Mouse (Mus musculus) lung, adult 18-20 months (tissue): ENCODE results near the gene Esf1.
A peak's percentile ranks its signal among the peaks of the same experiment; 100 is the strongest.
"Not testable (repeated sequence)": the region's sequence is repeated elsewhere in the genome, so short reads cannot be mapped to it uniquely, and the experiment has no call there.

Source experiments
- DNase-seq, 2 experiments: peaks; one replicate each; pipeline ENCODE4 v3.0.0; 2022; ENCODE audit warnings: mixed read lengths in 2 of 2

Gene Esf1

GRCm38 (mm10) chr2:140170127-140170802 lies at the start of gene Esf1, which contains the start of gene Ndufaf5:
TSS of gene Esf1 (minus strand) at chr2:140170564.
TSS of gene Ndufaf5 (plus strand) at chr2:140170649.
- peak; percentile 95 to 96 for DNase-seq

GRCm38 (mm10) chr2:140215965-140216364 lies 45.6 kb upstream of the Esf1 start:
- DNase-seq = no peak

GRCm38 (mm10) chr2:140215415-140215814 lies 45.1 kb upstream of the Esf1 start:
- no peak for DNase-seq

GRCm38 (mm10) chr2:140214519-140215027 lies 44.2 kb upstream of the Esf1 start:
- no peak for DNase-seq

GRCm38 (mm10) chr2:140203756-140204155 lies 33.4 kb upstream of the Esf1 start:
- DNase-seq = no peak

- DNase-seq = no peak
These were observed 32.2 kb upstream of the Esf1 start for GRCm38 (mm10) chr2:140202573-140202972.

GRCm38 (mm10) chr2:140200713-140201112 lies 30.3 kb upstream of the Esf1 start:
- DNase-seq = no peak

GRCm38 (mm10) chr2:140185685-140186210 lies 15.4 kb upstream of the Esf1 start:
- DNase-seq = not testable (repeated sequence)

GRCm38 (mm10) chr2:140170803-140171553 lies 614 bp upstream of the Esf1 start:
- no peak for DNase-seq

GRCm38 (mm10) chr2:140169057-140169456 lies 1.3 kb downstream of the Esf1 start:
- no peak for DNase-seq

GRCm38 (mm10) chr2:140163351-140163854 lies 7.0 kb downstream of the Esf1 start:
- no peak for DNase-seq

- DNase-seq = no peak
These were observed 11.1 kb downstream of the Esf1 start for GRCm38 (mm10) chr2:140159186-140159730.

- DNase-seq = not testable (repeated sequence)
These were observed 18.6 kb downstream of the Esf1 start, which contains the start of gene Gm17374 for GRCm38 (mm10) chr2:140151743-140152142. TSS of gene Gm17374 (plus strand) at chr2:140152043.

- no peak for DNase-seq
These were observed 44.8 kb downstream of the Esf1 start for GRCm38 (mm10) chr2:140125516-140125915.

GRCm38 (mm10) chr2:140113851-140114250 lies 56.5 kb downstream of the Esf1 start:
- DNase-seq = no peak

- no peak for DNase-seq
These were observed 61.4 kb downstream of the Esf1 start for GRCm38 (mm10) chr2:140108945-140109344.

- peak in 1 of 2 experiments; percentile 23 for DNase-seq
These were observed 62.7 kb downstream of the Esf1 start for GRCm38 (mm10) chr2:140107641-140108040.

- DNase-seq = no peak
These were observed 65.4 kb downstream of the Esf1 start for GRCm38 (mm10) chr2:140104951-140105350.

GRCm38 (mm10) chr2:140100551-140101474 lies 69.6 kb downstream of the Esf1 start:
- DNase-seq = no peak

- DNase-seq = peak in 1 of 2 experiments; percentile 21
These were observed 70.4 kb downstream of the Esf1 start for GRCm38 (mm10) chr2:140099971-140100370.

GRCm38 (mm10) chr2:140097131-140097591 lies 73.2 kb downstream of the Esf1 start:
- DNase-seq = no peak

GRCm38 (mm10) chr2:140096034-140096433 lies 74.3 kb downstream of the Esf1 start:
- no peak for DNase-seq
